19 mouse cellular contexts compared by ENCODE assay signal in genomic region chr8:111699035-111699434, GRCm38 (mm10). TPM values are rescaled to one million over a fixed set of nuclear protein-coding genes. Genes with fewer than 3 reads are reported as not detected.
"Had no signal": no experiment of that assay in that cellular context is flagged by ENCODE, and none has a peak within 500 bp of the region (broad histone marks: within the 10 kb centered on the region; RNA-seq: fewer than 3 reads in every experiment).

No protein-coding gene starts in this region.

- H3K27ac ChIP-seq: neural tube, embryonic 13.5 days; neural tube, embryonic 15.5 days; stomach, embryonic 15.5 days; stomach, postnatal 0 days had no signal

- H3K4me3 ChIP-seq: neural tube, embryonic 13.5 days; neural tube, embryonic 15.5 days; stomach, embryonic 15.5 days had no signal

- DNase-seq: retina, postnatal 1 day; right cerebral cortex, adult 18-20 months; right cerebral cortex, postnatal 14 days; right cerebral cortex, postnatal 25 days; right cerebral cortex, postnatal 4 days; spleen, adult 18-20 months; thymus, adult 18-20 months; thymus, adult 2 months; thymus, postnatal 14 days; thymus, postnatal 25 days; thymus, postnatal 36 days; thymus, postnatal 4 days had no signal

- H3K9ac ChIP-seq: neural tube, embryonic 13.5 days; neural tube, embryonic 15.5 days; stomach, embryonic 15.5 days had no signal

- H3K36me3 ChIP-seq: neural tube, embryonic 13.5 days; neural tube, embryonic 15.5 days; stomach, embryonic 15.5 days had no signal

- H3K4me1 ChIP-seq: neural tube, embryonic 13.5 days; neural tube, embryonic 15.5 days; stomach, embryonic 15.5 days had no signal

- H3K9me3 ChIP-seq: neural tube, embryonic 13.5 days; neural tube, embryonic 15.5 days; stomach, embryonic 15.5 days had no signal

- H3K27me3 ChIP-seq: neural tube, embryonic 13.5 days; neural tube, embryonic 15.5 days; stomach, embryonic 15.5 days had no signal

- H3K4me2 ChIP-seq: neural tube, embryonic 13.5 days; neural tube, embryonic 15.5 days; stomach, embryonic 15.5 days had no signal

RNA-seq across cellular contexts. Expression of gene Ctrb1, which starts 8.2 kb away (rescaled TPM):
- total RNA-seq: neutrophil, adult 5-6 weeks had no signal
- polyA plus RNA-seq: neural tube, embryonic 13.5 days; neural tube, embryonic 14.5 days; neural tube, embryonic 15.5 days; stomach, embryonic 14.5 days had no signal
